8 mouse cellular contexts compared by ENCODE assay signal in the genomic region with DNA sequence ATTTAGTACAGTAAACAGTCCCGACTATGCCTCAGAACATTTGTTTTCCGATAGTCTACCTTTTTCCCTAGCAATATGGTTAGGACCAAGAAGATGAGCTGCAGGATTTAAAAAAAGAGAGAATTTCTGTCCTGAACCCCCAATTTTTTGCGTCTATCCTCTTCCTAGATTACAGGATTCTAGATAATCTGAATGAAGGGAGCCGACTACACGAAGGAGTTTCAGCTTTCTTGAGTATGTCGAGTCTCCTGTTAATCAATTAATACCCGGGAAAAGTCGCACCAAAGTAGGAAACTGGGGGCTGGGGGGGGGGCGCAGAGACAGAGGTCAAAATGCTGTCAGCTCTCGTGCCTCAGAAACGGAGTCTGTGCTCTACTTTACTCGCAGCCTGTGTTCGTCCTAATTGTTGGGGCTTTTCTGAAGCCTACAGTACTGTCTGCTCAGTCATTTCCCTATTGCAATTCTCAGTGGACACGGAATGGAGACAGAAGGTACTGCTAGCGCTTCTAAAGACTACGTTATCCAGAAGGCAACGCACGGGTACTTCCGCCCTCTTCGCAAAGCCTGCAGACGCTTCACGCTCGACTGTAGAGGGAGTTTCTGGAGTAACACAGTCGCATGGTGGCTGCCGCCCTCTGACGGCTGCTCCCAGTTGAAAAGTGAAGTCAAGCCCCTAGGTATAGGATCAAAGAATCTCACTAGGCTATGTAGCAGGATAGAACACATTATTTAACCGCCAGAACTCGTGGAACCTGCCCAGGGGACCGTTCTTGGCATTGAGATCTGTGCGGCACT. TPM values are rescaled to one million over a fixed set of nuclear protein-coding genes. Genes with fewer than 3 reads are reported as not detected.
DNase-seq lines count a peak whose midpoint lies in the region; ATAC-seq lines count a peak whose summit lies in the region.

No protein-coding gene starts in this region.

- peaks cover 28% of the 10 kb centered on the region for H3K4me1 ChIP-seq in forebrain, embryonic 16.5 days (replicated peaks; ENCODE audit: control insufficient read depth, insufficient read depth, low read length)

- ATAC-seq in forebrain, embryonic 16.5 days, result peak; percentile 66

- WGBS in forebrain, embryonic 16.5 days, result 2% methylated on average over 30 of the region's 30 CpGs

- peak overlapping the region; percentile 79 for H3K4me2 ChIP-seq in forebrain, embryonic 16.5 days (ENCODE audit: low read length)

- intact Hi-C loops in heart, postnatal 36 days (cut with DNase I), result loop anchor here (1.0 to 10.0 kb wide), 2 partner anchors 9 to 354 kb away; a partner anchor contains a TSS

- peak overlapping the region; percentile 81 for H3K4me3 ChIP-seq in forebrain, embryonic 16.5 days (replicated peaks; ENCODE audit: low read length)

- H3K9me3 ChIP-seq in forebrain, embryonic 16.5 days (ENCODE audit: control insufficient read depth, low read length), result no peaks in the 10 kb centered on the region

- H3K9ac ChIP-seq in forebrain, embryonic 16.5 days (replicated peaks; ENCODE audit: low read depth, low read length), result peak overlapping the region; percentile 46

- H3K27ac ChIP-seq in forebrain, embryonic 16.5 days (ENCODE audit: low read length), result peak overlapping the region; percentile 84

- no peaks in the 10 kb centered on the region for H3K27me3 ChIP-seq in forebrain, embryonic 16.5 days (replicated peaks; ENCODE audit: control insufficient read depth, insufficient read depth, low read length)

- H3K36me3 ChIP-seq in forebrain, embryonic 16.5 days (ENCODE audit: control insufficient read depth, insufficient read depth), result no peaks in the 10 kb centered on the region

- DNase-seq in Muller cell, postnatal 12 days (ENCODE audit: inconsistent ontology term), result peak; percentile 85
- peak; percentile 84 to 93 for DNase-seq in cerebellum, adult 18-20 months
- peak; percentile 74 for DNase-seq in heart, postnatal 36 days
- peak; percentile 89 to 90 for DNase-seq in layer of hippocampus, adult 8-10 months (ENCODE audit: low spot score in 2 of 2)
- peak; percentile 84 for DNase-seq in lung, postnatal 14 days
- DNase-seq in retina, embryonic 14.5 days (ENCODE audit: low spot score), result peak; percentile 91
- DNase-seq in thymus, postnatal 36 days, result peak; percentile 80 to 91

RNA-seq across cellular contexts. Expression of a gene that starts 1.4 kb away (rescaled TPM):
- 14.9 and 17.1 TPM in 2 replicates for polyA plus RNA-seq in forebrain, embryonic 16.5 days (2015; fragmentation: Nextera tagmentation; extraction: Ambion mirVana)
- 10 to 100 TPM; 67.5 to 69.2 TPM for total RNA-seq in heart, postnatal 36 days (2021)
- total RNA-seq in layer of hippocampus, adult 8-10 months (2022), result 100 to 1,000 TPM; 198 to 216 (median 204) TPM

RNA-seq across cellular contexts. Expression of a gene that starts 11.5 kb away (rescaled TPM):
- 4.8 and 5.3 TPM in 2 replicates for polyA plus RNA-seq in forebrain, embryonic 16.5 days (2015; fragmentation: Nextera tagmentation; extraction: Ambion mirVana)
- 10 to 100 TPM; 22.3 to 26.2 TPM for total RNA-seq in heart, postnatal 36 days (2021)
- total RNA-seq in layer of hippocampus, adult 8-10 months (2022), result 10 to 100 TPM; 39.0 to 61.0 (median 49.4) TPM

RNA-seq across cellular contexts. Expression of a gene that starts 17.8 kb away (rescaled TPM):
- polyA plus RNA-seq in forebrain, embryonic 16.5 days (2015; fragmentation: Nextera tagmentation; extraction: Ambion mirVana), result 1.8 and 1.9 TPM in 2 replicates
- 1 to 10 TPM; 8.9 to 10.0 TPM for total RNA-seq in heart, postnatal 36 days (2021)
- total RNA-seq in layer of hippocampus, adult 8-10 months (2022), result 10 to 100 TPM; 11.2 to 12.5 (median 11.7) TPM

RNA-seq across cellular contexts. Expression of a gene that starts 18.6 kb away (rescaled TPM):
- polyA plus RNA-seq in forebrain, embryonic 16.5 days (2015; fragmentation: Nextera tagmentation; extraction: Ambion mirVana), result 14.7 and 15.0 TPM in 2 replicates
- total RNA-seq in heart, postnatal 36 days (2021), result 10 to 100 TPM; 17.3 to 22.2 TPM
- 10 to 100 TPM; 22.0 to 28.9 (median 26.5) TPM for total RNA-seq in layer of hippocampus, adult 8-10 months (2022)

RNA-seq across cellular contexts. Expression of a gene that starts 28.5 kb away (rescaled TPM):
- 42.2 and 48.0 TPM in 2 replicates for polyA plus RNA-seq in forebrain, embryonic 16.5 days (2015; fragmentation: Nextera tagmentation; extraction: Ambion mirVana)
- total RNA-seq in heart, postnatal 36 days (2021), result 10 to 100 TPM; 63.7 to 68.7 TPM
- total RNA-seq in layer of hippocampus, adult 8-10 months (2022), result 100 to 1,000 TPM; 196 to 252 (median 228) TPM

Comparison
In these comparisons a context has a peak if more than half of its experiments do, and no peak if none do; other contexts are left out.
1. Peak in every context shown above with its lines: DNase-seq, ATAC-seq, H3K4me3 ChIP-seq and H3K27ac ChIP-seq.